Mouse (Mus musculus): ENCODE results near the gene Malrd1.

Gene Malrd1

DNA sequence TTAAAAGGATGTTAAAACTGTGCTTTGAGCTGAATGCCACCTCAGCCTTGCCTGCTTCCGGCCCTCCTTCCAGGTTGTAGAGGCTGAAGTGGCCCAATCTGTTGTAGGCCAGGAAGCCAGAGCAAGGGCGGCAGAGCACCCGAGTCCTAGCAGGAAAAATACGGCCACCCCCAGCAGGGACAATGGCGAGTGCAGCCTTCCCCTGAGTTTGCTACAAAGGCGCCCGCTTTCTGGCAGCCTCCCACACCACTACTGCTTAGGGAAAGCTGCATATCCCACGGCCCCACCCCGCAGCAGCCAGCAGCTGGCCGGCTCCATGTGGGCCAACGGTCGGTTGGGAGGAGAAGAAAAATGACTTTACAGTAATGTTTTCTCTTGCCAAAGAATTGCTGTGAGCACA, 503.5 kb downstream of the Malrd1 start:
- peak; percentile 35 for DNase-seq (ENCODE audit: low read depth, low spot score)

DNA sequence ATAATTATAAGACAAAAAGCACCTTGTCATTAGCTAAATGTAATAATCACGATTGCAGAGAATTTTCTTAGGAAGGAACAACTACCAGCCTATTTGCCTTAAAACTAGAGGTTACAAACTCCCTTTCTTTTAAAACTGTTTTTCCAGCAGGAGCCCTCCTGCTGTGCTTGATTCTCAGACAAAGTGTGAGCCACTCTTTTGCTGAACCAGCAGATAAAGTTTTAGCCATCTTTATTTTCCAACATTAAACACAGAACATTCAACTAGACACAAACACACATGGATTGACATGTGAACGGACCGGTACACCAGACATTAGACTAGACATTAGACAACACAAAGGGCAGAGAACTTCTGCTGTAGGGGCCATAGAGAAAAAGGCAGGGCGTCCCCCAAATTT, 505.3 kb downstream of the Malrd1 start:
- DNase-seq (ENCODE audit: low read depth, low spot score) = peak; percentile 19

DNA sequence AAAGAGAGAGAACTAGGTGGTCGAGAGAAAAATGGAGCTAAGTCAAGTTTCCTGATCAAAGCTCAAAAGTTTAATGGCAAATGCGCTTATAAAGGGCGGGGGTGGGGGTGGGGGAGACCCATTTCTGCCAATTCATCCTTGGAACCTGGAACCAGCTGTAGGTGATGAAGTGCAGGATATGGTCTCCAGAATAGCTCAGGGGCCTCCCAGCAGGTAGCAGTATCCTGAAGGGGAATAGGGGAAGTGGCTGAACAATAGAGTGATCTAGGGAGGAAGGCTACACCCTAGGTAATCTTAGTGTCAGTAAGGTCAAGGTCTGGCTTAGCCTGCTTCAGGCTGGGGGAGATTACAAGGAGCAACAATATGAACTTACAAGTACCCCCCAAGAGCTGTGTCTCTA, 506.5 kb downstream of the Malrd1 start:
- DNase-seq (ENCODE audit: low read depth, low spot score) = peak; percentile 88

DNA sequence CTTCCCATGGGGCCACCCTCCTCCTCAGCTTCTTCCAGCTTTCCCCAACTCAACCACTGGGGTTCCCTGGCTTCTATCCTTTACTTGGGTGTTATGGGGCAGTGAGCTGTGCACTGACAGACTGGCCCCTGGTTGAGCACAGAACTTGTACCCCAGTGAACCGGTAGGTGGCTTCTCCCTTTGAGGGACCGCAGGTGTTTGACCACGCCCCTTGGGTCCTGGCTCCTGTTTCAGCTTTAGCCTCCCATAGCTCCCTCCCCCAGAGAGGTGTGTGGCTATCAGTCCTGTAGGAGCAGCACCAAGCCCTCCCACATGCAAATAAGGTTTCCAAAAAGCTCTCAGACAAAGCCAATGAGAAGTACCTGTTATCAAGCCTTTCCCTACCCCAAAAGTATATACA, 584.4 kb downstream of the Malrd1 start:
- peak; percentile 77 for DNase-seq (ENCODE audit: low read depth, low spot score)

DNA sequence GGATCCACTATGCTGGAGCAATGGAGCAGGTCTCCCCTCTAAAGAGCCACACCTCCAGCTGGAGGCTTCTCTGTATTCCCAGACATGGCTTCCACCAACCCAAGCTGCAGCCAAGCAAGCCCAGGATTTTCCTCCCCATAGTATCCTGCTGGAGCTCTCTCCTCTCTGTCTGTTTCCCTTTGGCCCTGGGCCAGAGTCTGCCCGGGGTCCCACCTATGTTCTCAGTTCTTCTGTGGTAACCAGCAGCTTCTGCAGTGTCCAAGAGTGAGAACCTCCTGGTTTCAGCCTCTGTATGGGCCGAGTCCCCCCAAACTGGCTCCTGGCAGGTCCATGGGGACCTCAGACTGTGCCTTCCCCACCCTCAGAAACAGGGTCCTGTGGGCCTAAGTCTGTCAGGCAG, 587.1 kb downstream of the Malrd1 start:
- DNase-seq (ENCODE audit: low read depth, low spot score) = no peak

DNA sequence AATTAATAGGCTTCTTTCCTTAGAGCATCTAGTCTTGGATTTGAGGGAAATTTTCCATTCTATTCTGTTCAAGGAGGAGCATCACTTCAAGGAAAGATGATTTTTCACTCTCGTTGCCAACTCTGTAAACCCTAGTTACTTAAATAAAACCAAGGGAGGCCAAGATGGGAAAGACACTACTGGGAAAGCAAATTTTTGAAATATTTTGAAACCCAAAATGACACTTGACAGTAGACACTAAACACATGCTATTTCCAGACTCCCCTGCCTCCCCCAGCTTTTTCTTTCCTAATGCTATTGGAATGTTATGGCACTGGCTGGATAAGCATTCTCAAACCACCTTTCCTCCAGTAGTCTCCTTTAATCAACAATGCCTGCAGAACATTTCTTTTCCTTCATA, 621.7 kb downstream of the Malrd1 start:
- DNase-seq (ENCODE audit: low read depth, low spot score) = no peak

DNA sequence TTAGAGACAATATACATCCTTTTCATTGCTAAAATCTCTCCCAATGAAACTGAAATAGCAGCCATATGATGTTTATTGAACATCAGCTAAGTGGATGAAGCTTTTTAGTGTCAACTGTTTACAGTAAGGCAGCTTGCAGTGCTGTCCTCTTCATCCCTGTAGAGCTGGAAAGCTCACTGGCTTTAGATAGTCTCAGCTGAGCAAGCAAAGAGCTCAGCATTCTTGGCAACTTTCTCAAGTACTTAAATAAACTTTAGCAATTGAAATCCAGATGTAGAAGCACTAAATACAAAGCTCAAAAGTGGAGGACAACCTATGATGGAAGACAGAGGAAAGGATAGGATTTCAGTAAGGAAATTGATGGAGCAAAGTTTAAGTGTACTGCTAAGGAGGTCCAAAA, 626.3 kb downstream of the Malrd1 start:
- DNase-seq (ENCODE audit: low read depth, low spot score) = no peak

DNA sequence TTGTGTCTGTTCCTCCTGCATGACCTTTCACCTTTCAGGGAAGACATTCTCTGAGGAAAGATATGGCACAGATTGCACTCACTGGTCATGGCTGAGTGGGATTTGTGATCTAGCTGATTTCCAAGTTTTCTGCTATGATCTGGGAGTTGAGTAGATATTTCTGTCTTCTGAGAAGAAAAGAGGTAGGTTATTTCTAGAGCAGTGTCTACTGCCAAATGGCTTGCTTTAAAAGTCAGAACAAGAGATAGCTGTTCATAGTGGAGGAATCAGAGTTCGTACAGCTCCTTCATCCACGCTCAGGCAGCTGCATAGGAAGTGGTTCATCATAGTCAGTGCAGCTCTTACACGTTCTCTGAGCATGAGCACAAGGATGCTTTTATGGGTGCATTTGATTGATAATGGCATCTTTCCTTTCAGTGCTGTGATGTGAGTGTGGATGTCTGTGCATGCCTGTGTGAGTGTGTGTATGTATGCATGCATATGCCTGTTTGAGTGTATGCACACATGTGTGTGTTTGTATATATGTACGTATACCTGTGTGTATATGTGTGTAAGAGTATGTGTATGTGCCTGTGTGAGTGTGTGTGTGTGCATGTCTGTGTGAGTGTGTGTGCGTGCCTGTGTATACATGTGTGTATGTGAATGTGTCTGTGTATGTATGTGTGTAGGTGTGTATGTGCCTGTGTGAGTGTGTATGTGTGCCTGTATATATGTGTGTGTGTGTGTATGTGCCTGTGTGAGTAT, 637.1 kb downstream of the Malrd1 start:
- no peak for DNase-seq (ENCODE audit: low read depth, low spot score)

DNA sequence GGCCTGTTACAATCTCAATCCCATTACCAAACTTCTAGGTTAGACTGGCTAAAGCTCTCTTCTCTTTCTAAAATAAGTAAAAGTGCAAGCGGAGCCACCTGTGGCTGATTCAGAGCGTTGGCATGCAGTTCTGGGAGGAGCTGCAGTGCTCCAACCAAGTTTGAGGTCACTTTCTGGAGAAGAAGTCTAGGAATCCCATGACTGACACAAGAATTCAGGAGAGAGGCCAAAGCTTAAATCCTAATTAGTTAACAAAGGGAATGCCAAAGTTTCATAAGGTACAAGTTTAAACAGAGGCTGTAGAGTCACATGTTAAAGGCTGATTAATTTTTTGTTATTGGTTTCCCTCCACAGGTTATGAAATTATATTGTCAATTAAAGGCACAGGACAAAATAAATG, 642.3 kb downstream of the Malrd1 start:
- no peak for DNase-seq (ENCODE audit: low read depth, low spot score)

DNA sequence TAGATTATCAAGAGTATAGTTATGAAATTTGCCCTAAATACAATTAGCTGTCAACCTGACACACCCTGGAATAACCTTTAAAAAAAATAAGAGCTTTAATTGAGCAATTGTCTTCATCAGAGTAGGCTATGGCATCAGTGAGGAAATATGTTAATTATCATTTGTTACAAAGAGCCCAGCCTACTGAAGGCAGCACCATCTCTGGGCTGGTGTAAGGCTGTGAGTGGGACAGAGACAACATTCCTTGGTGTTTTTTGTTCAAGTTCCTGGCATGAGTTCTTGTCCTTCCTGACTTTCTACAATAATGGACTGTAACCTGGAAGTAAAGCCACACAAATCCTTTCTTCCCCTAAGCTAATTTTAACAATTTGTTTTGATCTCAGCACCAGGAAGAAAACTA, 645.8 kb downstream of the Malrd1 start:
- no peak for DNase-seq (ENCODE audit: low read depth, low spot score)

DNA sequence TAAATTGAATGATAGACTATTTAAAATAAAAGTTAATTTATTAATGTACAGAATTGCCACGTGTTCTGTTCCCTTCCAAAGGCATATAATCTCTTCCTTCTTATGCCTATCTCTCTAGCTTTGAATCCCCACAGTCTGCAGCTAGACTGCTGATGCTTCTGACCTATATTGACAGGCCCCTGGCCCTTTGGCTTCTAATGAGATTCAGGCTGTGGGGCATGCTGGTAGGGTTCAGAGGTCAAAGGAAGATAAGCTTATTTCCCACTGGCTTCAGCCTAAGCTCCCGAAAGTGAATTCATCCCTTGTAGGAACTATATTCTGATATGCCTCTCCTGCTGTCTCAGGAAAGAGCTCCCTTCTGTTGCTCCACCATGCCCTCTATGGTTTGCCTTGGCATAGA, 647.1 kb downstream of the Malrd1 start:
- DNase-seq (ENCODE audit: low read depth, low spot score) = no peak

DNA sequence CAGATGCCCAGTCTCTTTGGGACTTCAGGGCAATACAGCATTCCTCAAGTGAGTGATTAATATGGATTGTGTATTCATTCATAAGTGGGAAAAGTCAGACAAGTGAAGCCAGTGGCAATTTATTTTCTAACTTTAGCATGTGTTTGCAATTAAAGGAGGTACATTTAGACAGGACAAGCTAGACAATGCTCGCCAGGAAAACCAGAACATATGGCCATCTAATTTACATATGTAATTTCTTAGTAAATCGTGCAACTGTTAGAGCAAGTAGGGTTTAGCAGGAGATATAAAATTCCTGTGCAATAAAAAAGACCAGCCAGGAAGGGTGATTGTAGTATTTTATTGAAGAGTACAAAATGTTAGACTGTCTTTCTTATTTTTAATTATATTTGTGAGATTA, 655.9 kb downstream of the Malrd1 start:
- DNase-seq (ENCODE audit: low read depth, low spot score) = no peak

DNA sequence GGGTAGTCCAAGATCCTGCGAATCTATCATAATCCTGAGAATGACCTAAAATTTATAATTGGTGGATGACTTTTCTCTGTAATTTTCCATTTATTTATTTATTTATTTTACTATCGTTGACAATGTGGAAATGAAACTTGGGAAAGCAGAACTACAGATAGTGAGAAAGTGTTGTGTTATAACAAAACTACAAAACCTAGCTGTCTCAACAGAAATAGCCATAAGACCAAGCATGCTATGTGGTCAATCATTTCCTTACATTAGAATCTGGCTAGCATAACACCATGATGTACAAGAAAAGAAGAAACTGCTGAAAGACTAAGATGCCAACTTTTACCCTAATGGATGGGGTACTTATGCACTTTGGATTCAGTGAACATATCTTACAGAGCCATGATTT, 656.9 kb downstream of the Malrd1 start:
- no peak for DNase-seq (ENCODE audit: low read depth, low spot score)

DNA sequence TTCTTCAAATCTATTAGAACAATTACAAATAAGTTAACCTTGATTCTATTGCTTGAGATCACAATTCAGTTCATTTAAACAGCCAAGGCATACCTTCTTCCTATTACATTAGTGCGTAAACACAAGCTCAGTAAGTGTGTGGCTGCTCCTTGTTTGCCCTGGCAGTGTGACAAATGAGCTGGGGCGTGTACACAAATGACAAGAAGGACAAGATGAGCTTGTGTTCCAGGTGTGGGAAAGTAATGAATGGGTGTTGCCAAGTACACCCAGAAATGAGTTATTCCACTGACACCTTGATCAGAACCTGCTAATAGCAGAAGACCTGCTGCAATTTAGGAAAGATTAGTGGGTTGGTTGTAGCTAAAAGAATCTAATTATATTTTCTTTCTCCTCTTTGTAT, 683.7 kb downstream of the Malrd1 start:
- no peak for DNase-seq (ENCODE audit: low read depth, low spot score)

DNA sequence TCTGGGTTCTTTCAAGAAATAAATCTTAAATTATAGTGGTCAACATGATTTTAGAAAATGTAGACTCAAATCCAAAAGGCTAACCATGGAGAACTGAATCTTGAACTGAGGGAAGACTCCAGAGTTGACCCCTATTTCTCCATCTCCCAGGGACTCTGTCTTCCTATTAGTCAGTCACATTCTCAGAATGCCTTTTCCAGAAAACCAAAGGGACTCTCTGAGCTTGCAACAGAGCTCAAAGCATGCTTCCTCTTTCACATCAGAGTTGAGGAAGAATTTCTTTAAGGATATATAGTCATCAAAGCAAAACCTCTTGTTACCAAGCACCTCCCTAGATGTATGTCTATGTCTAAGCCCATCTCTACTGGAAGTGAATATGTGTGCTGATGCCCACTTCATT, 686.5 kb downstream of the Malrd1 start:
- DNase-seq (ENCODE audit: low read depth, low spot score) = no peak

DNA sequence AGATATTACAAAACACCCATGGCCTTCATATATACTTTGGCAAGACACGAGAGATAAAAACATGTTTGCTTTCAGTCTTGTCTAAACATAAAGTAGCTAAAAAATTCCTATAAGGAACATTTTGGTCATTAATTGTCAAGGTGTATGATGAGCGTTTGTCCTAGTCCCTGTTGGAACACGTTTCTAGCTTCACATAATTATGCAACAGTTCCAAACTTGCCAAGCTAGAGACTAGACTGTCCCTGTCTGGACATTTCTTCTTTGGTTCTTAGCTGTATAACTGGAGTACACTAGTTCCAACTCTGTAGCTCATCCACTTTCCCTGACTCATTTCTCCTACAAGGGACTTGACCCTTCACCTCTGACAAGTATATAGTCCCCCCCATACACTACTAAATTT, 687.8 kb downstream of the Malrd1 start:
- DNase-seq (ENCODE audit: low read depth, low spot score) = no peak

DNA sequence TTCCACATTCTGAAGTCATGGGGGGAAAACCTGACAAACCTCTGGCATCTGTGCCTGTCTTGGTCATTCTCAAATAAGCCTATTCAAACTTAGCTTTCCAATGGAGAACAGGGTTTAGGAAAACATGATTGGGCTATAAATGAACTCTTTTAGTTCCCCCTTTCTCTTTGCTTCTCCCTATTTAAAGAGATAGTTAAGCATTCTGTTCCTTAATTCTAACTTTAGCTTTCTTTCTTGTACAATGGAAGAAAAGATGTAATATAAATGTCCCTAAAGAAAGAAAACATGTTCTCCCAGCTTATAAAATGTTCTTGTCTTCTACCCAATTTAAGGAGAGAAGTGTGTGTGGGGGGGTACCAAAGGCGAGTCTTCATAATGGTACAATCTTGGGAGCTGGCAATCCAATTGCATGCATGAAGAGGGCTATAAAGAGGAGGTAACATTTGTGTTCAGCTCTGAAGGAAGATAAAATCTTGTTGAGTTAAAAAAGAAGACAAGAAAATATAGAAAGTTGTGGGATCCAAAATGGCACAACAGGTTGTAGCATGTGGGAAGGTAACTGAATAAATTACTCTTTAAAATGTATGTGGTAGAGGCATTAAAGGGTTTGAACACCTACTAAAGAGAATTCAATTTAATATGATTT, 702.0 kb downstream of the Malrd1 start:
- no peak for DNase-seq (ENCODE audit: low read depth, low spot score)

DNA sequence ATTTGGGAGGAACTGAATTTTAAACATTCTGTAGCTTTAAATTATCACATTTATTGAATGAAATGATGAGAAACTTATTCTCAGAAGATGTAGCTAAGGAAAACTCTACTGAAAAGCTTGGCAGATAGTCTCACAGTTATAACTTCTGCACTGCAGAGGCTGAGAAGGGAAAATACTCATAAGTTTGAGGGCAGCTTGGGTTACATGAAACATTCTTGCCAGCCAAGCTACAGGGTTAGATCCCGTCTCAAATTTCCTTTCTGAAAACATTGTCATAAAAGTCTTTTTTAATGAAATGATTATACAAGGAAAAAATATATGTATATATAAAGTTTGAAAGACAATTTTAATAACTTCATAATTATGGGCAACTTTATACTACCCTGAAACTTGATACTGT, 714.6 kb downstream of the Malrd1 start:
- no peak for DNase-seq (ENCODE audit: low read depth, low spot score)

DNA sequence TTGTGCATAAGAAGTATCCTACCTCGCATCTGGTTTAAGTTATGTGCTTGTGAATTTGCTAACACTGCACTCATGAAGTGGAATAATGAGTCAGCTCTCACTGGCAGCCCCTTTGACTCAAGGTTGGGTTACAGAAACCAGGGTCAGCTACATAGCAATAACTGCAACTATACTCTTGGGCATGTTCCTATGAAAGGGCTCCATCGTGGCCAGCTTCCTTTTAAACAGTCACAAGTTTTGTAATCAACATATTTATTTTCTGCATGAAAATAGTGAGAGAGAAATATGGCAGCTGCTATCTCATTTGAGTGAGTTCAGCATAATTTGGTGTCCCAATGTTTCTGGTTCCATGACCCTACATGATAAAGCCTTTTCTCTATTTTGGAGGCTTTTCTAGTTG, 716.8 kb downstream of the Malrd1 start:
- DNase-seq (ENCODE audit: low read depth, low spot score) = no peak

DNA sequence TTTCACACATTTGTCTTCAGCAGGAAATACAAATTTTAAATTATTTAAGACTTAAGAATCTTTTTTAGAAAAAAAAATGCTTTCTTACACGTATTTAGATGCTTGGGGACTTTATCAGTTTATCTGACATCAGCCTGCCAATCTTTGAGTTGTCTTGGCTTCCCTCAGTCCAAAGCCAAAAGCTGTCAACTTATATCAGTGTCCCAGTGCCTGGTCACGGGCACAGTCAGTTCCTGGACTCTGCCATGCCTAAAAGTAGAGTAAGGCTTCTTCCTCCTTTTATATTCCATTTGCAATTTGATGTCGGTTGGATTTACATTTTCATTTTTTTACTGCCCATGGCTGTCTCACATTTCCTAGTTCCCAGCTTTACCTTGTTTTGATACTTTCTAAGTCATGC, 722.6 kb downstream of the Malrd1 start:
- no peak for DNase-seq (ENCODE audit: low read depth, low spot score)

DNA sequence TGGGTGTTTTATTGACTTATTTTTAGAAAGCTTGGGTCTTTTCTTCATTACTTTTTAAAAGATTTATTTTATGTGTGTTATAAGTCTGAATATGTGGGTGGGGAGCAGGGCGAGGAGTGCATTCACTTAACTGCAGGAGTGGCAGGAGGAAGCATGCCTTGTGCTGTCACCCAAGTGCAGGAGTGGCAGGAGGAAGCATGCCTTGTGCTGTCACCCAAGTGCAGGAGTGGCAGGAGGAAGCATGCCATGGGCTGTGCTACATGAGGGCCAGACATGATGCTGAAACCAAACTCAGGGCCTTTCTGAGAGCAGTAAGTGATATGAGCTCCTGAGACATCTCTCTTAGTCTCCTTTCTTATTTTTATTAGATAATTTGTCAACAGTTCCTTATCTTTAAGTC, 726.0 kb downstream of the Malrd1 start:
- DNase-seq (ENCODE audit: low read depth, low spot score) = no peak

All from ZHBTc4 (cell line).